Mouse (Mus musculus) heart, embryonic 15.5 days (tissue): ENCODE data around the gene Emx1. TPM values are rescaled to one million over a fixed set of nuclear protein-coding genes. Genes with fewer than 3 reads are reported as not detected.

ENCODE experiments used
- ATAC-seq: fragments of 200-750 bp; cut with Nextera tagmentation; replicated peaks from 2 replicates; pipeline ENCODE4 v1.8.0; 2017; ENCODE audit warnings: low read depth, moderate TSS enrichment; ENCODE audit not compliant: insufficient number of reproducible peaks, insufficient read depth, low FRiP score
- H3K27ac ChIP-seq: fragments of 300-500 bp; sonication (generic); 2 replicates; pipeline ENCODE4 v1.5.1; 2015; ENCODE audit warnings: mild to moderate bottlenecking, inconsistent platforms
- H3K27me3 ChIP-seq: fragments of 300-500 bp; sonication (generic); 2 replicates; pipeline ENCODE4 v1.6.1; 2015; ENCODE audit warnings: inconsistent platforms
- H3K36me3 ChIP-seq: fragments of 300-500 bp; sonication (generic); 2 replicates; pipeline ENCODE4 v1.6.1; 2015; ENCODE audit warnings: mild to moderate bottlenecking, inconsistent platforms
- H3K4me1 ChIP-seq: fragments of 300-500 bp; sonication (generic); replicated peaks from 2 replicates; pipeline ENCODE4 v1.6.1; 2015; ENCODE audit warnings: inconsistent platforms
- H3K4me2 ChIP-seq: fragments of 300-500 bp; sonication (generic); 2 replicates; pipeline ENCODE4 v1.6.1; 2015; ENCODE audit warnings: inconsistent platforms, mild to moderate bottlenecking, moderate library complexity
- H3K4me3 ChIP-seq: fragments of 300-500 bp; sonication (generic); 2 replicates; pipeline ENCODE4 v1.5.1; 2015; ENCODE audit warnings: mild to moderate bottlenecking, inconsistent platforms
- H3K9ac ChIP-seq: fragments of 300-500 bp; sonication (generic); 2 replicates; pipeline ENCODE4 v1.6.1; 2015; ENCODE audit warnings: mild to moderate bottlenecking, inconsistent platforms
- H3K9me3 ChIP-seq: fragments of 300-500 bp; sonication (generic); replicated peaks from 2 replicates; pipeline ENCODE4 v1.6.1; 2016; ENCODE audit warnings: inconsistent platforms
- WGBS: fragments of 180-500 bp; shearing (Covaris S2); methylation state at CpG from one replicate; pipeline ENCODE4 v1.1.7; 2015; ENCODE audit warnings: mixed read lengths; 5-methylcytosine and 5-hydroxymethylcytosine counted together
- polyA plus RNA-seq: library from polyadenylated mRNA; unstranded; fragments of >200 nt; fragmentation: Nextera tagmentation; extraction: Ambion mirVana; gene quantifications from 2 replicates; pipeline ENCODE4 v1.2.1, GENCODE M21; 2015

Emx1 gene
- polyA plus RNA-seq, 1 experiment from 2014 or later = not detected

DNA sequence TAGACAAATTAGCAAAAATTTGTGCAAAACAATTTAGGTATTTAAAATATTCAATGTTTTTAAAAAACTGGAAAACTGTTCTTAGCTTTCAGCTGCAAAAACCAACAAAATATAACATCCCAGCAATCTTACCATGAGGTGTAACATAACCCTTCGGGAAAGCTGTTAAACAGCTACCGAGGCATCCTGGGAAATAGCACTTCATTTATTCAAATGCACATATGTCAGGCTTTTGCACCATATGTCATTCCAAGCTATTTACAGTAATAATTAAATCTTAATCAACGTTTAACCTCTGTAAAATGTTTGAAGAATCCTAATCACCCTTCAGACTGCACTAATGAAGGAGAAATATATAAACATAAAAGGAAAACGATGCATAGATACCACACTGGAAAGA, 31.0 kb downstream of the Emx1 start:
- Histone ChIP-seq H3K9ac (no peak overlapping the region), H3K36me3 (no peaks in the 10 kb centered on the region), H3K9me3 (no peaks in the 10 kb centered on the region), H3K4me2 (no peak overlapping the region), H3K4me1 (no peaks in the 10 kb centered on the region), H3K27me3 (no peaks in the 10 kb centered on the region), H3K4me3 (no peak overlapping the region), H3K27ac (no peak overlapping the region)
- ATAC-seq = no peak
- WGBS = 77% methylated on average over 4 of the region's 4 CpGs

DNA sequence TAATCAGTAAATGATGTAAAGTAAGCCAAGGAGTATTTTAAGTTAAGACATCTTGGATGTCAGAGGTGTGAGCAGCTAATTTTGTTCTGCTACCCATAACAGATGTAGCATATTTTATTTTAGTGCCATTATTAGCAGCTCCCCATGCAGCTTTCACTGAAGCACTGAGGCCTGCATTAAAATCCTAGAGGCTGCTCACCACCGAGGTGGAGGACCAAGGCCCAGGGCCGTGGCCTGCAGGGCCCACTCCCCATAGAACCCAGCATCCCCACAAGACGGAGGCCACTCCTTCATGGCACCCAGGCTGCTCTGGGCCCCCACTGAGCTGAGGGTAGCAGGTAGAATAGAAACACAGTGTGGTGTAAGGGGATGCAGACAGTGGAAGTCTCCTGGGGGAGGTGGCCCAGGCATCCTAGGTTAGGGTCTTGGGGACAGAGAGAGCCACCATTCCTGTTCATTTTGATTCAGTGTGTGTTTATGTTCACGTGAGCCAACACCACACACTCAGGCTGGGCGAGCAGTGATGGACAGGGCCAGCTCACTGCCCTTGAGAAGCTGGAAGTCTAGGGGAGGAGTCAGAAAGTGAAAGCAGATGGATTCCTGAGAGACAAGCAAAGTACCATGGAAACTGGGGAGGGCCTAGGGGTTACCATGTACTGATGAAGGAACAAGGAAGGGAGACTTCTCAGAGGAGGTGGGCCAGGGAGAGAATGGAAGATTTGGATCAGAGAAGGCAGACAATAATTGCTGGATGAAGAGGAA, 31.6 kb downstream of the Emx1 start:
- H3K4me3 ChIP-seq = no peak overlapping the region
- WGBS = 55% methylated on average over 5 of the region's 5 CpGs
- ATAC-seq = no peak
- no peaks in the 10 kb centered on the region for H3K9me3 ChIP-seq
- no peaks in the 10 kb centered on the region for H3K36me3 ChIP-seq
- H3K9ac ChIP-seq = no peak overlapping the region
- H3K27ac ChIP-seq = no peak overlapping the region
- H3K27me3 ChIP-seq = no peaks in the 10 kb centered on the region; the same call in 1 of the 2 replicates
- H3K4me2 ChIP-seq = no peak overlapping the region
- H3K4me1 ChIP-seq = no peaks in the 10 kb centered on the region

DNA sequence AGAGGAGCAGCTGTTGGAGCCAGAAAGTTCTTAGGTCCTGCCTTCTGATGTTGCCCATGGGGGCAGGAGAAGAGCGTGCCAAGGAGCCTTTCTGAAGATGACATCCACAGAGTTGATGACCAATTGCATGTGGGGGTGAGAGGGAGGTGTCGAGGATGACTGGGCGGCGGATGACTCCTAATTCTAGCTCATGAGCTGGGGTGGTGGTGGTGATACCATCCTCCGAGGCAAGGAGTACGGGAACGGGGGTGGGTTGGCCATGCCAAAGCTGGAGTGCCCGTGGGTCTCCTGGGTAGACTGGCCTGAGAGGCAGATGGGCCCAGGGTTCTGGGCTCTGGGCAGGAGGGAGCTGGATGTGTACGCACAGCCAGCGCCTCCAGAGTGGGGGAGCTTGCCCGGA, 32.5 kb downstream of the Emx1 start:
- no peaks in the 10 kb centered on the region; the same call in 1 of the 2 replicates for H3K27me3 ChIP-seq
- H3K27ac ChIP-seq = no peak overlapping the region
- no peak overlapping the region for H3K9ac ChIP-seq
- no peak for ATAC-seq
- H3K4me3 ChIP-seq = no peak overlapping the region
- H3K4me2 ChIP-seq = no peak overlapping the region
- H3K9me3 ChIP-seq = no peaks in the 10 kb centered on the region
- no peaks in the 10 kb centered on the region for H3K36me3 ChIP-seq
- H3K4me1 ChIP-seq = no peaks in the 10 kb centered on the region
- 89% methylated on average over 11 of the region's 11 CpGs for WGBS

DNA sequence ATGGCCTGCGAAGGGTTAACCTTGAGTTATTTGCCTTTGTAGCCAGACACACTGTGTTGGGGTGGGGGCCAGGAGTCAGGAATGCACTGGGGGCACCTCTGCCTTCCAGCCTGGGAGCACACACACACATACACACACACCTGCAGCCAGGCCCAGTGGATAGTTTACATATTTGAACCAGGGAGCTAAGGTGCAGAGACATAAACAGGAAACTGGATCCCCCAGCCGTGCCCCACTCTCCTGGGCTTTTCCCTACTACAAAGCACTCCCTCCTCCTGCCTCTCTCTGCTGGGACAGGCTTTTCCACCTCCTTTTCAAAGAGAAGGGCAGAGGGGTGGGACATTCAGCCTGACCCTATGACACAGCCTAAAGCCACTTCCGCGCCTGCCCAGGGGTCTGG, 33.7 kb downstream of the Emx1 start:
- Histone ChIP-seq H3K4me3 (no peak overlapping the region), H3K9ac (no peak overlapping the region), H3K27me3 (no peaks in the 10 kb centered on the region; the same call in 1 of the 2 replicates), H3K36me3 (no peaks in the 10 kb centered on the region), H3K9me3 (no peaks in the 10 kb centered on the region), H3K27ac (no peak overlapping the region), H3K4me1 (no peaks in the 10 kb centered on the region), H3K4me2 (no peak overlapping the region)
- 66% methylated on average over 4 of the region's 4 CpGs for WGBS
- ATAC-seq = no peak

DNA sequence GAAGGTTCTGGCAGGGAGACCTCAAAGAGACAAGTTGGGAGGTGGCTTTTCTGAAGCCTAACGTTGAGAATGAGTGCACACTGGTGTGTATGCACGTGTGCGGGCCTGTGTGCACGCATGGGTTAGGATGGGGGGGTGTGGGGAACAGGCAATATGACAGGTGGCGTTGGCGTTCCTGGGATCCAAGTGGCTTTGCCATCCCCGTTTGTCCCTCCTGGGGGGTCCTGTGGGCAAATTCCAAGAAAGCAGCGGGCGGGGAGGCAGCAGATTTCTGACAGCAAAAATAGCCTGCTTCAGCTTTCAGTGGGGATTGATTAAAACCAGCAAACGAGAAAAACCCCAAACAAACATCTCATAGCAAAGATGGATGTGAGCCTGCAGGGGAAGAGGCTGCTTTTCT, 35.3 kb downstream of the Emx1 start:
- H3K4me3 ChIP-seq = no peak overlapping the region

DNA sequence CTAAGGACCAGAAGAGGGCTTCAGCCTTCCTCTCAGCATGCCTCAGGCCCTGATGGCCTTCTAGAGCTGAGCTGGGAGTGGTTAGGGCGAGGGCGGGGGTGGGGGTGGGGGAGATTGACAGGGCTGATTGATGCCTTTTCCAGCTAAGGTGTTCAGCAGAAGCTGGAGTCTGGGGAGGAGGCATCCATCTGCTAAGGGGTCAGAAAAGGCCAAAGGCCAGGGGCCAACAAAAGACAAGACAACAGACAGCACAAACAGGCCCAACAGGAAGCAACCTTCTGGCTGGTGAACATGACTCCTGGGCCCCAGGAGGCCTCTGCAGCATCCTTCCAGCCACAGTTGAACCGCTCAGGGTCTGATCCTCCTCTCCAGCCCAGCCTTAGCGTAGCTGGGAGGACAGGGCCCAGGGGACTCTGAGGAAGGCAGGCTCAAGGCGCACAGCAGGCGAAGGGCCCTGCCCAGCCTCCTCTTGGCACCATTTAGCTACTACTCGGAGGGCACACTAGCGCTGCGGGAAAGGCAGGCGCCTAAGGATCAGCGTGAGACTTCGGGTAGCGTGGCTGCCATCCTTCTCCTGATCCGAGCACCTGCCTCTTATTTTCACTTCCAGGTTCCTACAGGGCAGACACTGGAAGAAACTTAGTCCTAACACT, 36.4 kb downstream of the Emx1 start:
- Histone ChIP-seq H3K27me3 (no peaks in the 10 kb centered on the region; the same call in 1 of the 2 replicates), H3K4me2 (no peak overlapping the region), H3K27ac (no peak overlapping the region), H3K9me3 (no peaks in the 10 kb centered on the region), H3K36me3 (no peaks in the 10 kb centered on the region), H3K9ac (no peak overlapping the region), H3K4me3 (no peak overlapping the region), H3K4me1 (no peaks in the 10 kb centered on the region)
- 66% methylated on average over 14 of the region's 14 CpGs for WGBS
- no peak for ATAC-seq

More for the DNA sequence above, 35.3 kb downstream of the Emx1 start:
- ATAC-seq = no peak
- 73% methylated on average over 10 of the region's 10 CpGs for WGBS
- Histone ChIP-seq H3K9me3 (no peaks in the 10 kb centered on the region), H3K36me3 (no peaks in the 10 kb centered on the region), H3K9ac (no peak overlapping the region), H3K27me3 (no peaks in the 10 kb centered on the region; the same call in 1 of the 2 replicates), H3K27ac (no peak overlapping the region), H3K4me2 (no peak overlapping the region), H3K4me1 (no peaks in the 10 kb centered on the region)

DNA sequence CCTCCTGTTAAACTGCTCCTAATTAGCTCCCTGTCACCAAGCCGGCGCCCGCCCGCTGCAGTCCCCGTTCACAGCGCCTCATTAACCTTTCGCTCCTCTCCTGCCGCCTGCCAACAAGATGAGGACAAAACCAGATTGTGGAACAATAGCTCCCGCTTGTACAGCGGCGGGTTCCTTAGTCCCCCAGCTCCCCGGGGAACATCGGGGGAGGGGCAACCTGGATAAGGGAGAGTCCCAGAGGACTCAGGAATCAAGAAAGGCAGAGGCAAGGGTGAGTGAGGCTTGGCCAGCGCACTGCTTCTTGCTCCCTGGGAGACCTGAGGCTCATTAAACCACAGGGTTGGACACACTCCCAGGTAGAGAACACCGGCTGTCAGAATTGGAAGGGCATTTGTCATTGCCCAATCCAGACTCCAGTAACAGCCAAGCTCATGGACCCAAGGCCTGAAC, 37.2 kb downstream of the Emx1 start:
- Histone ChIP-seq H3K9ac (no peak overlapping the region), H3K4me1 (no peaks in the 10 kb centered on the region), H3K27ac (no peak overlapping the region), H3K4me2 (no peak overlapping the region), H3K4me3 (no peak overlapping the region), H3K9me3 (no peaks in the 10 kb centered on the region), H3K36me3 (no peaks in the 10 kb centered on the region), H3K27me3 (no peaks in the 10 kb centered on the region; the same call in 1 of the 2 replicates)
- no peak for ATAC-seq
- 59% methylated on average over 15 of the region's 15 CpGs for WGBS

DNA sequence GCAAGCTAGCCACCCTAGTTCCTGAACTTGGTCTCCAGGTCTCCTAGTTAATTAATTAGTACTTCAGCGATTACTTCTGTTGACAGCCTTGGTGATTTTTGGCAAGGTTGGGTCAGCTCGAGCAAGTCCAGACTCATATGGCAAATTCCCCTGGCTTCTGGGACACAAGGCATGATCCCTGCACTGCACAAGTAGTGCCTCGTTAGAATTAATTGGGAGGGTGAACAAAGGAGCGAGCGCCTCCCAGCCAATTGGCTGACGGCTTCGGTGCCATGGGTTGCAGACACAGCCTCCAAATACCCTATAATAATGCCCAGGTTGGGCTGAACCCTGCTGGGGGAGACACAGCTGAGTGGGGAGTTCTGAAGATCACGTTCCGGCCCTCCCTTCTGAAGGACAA, 39.3 kb downstream of the Emx1 start:
- 84% methylated on average over 9 of the region's 9 CpGs for WGBS
- ATAC-seq = no peak
- Histone ChIP-seq H3K4me3 (no peak overlapping the region), H3K27me3 (no peaks in the 10 kb centered on the region; the same call in 1 of the 2 replicates), H3K27ac (no peak overlapping the region), H3K4me2 (no peak overlapping the region), H3K9ac (no peak overlapping the region), H3K9me3 (no peaks in the 10 kb centered on the region), H3K4me1 (no peaks in the 10 kb centered on the region), H3K36me3 (no peaks in the 10 kb centered on the region)

DNA sequence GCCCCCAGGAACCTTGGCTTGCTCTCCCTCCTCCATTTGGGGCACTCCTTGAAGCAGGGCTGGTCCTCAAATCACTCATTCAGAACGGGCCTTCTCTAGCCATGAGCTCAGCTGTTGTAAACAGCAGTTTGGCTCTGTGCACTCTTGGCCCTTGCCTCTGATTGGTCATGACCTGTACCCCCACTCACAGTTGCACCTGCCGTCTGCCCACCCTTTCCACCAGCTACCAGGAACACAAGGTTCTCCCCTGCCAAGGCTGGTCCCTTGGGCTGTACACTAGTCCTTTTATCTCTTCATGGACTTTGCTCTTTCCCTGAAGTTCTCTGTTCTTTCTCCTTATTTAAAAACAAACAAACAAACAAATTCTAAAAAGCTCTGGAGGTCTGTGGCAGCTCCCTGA, 40.3 kb downstream of the Emx1 start:
- ATAC-seq = no peak
- no peaks in the 10 kb centered on the region for H3K9me3 ChIP-seq
- H3K4me2 ChIP-seq = no peak overlapping the region
- no peak overlapping the region for H3K27ac ChIP-seq
- WGBS = 65% methylated on average over 2 of the region's 2 CpGs
- H3K9ac ChIP-seq = no peak overlapping the region
- H3K27me3 ChIP-seq = no peaks in the 10 kb centered on the region; the same call in 1 of the 2 replicates
- no peaks in the 10 kb centered on the region for H3K36me3 ChIP-seq
- no peaks in the 10 kb centered on the region; the same call in 1 of the 2 replicates for H3K4me1 ChIP-seq
- H3K4me3 ChIP-seq = no peak overlapping the region

DNA sequence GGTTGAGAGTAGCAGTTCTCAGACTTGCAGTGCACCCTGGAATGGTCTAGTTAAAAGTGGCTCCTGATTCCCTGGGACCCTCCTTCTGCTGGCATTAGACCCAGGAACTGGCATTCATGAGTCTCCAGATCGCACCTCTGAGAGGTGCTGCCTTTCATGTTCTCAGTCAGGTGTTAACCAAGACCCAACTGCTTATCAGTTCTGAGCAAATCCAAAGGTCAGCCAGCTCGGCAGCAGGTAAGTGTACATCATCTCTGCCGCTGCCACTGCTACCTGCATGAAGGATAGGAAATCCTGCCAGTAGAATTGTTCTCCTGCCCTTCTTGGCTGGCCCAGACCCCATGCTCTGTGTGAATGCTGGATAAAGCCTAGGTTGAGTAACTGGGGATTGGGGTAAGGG, 43.5 kb downstream of the Emx1 start:
- 68% methylated on average over 3 of the region's 3 CpGs for WGBS
- ATAC-seq = no peak
- Histone ChIP-seq H3K9ac (no peak overlapping the region), H3K27me3 (no peaks in the 10 kb centered on the region), H3K4me1 (no peaks in the 10 kb centered on the region; the same call in 1 of the 2 replicates), H3K27ac (no peak overlapping the region), H3K4me3 (no peak overlapping the region), H3K4me2 (no peak overlapping the region), H3K9me3 (no peaks in the 10 kb centered on the region), H3K36me3 (no peaks in the 10 kb centered on the region)

DNA sequence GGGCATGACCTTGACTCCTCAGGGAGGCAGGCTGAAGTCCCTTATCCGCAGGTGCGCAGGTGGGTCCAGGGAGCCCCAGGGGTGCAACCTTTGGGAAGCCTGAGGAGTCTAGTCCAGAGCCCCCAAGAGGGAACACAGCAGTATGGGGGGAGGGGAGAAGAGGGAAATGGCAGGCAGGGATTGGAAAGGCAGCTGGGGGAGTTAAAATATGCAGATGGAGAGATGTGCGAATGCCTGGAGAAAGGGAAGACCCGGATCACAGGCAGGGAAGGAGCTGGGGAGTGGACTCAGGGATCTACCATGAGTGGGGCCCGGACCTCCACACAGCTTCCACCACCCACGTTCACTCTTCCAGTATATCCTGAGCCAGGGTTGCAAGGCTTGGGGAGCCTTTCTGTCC, 44.2 kb downstream of the Emx1 start:
- ATAC-seq = no peak
- no peaks in the 10 kb centered on the region for H3K27me3 ChIP-seq
- WGBS = 39% methylated on average over 6 of the region's 6 CpGs

More for the DNA sequence above, 44.2 kb downstream of the Emx1 start:
- Histone ChIP-seq H3K9me3 (no peaks in the 10 kb centered on the region), H3K4me2 (no peak overlapping the region), H3K4me3 (no peak overlapping the region), H3K27ac (no peak overlapping the region), H3K36me3 (no peaks in the 10 kb centered on the region), H3K9ac (no peak overlapping the region), H3K4me1 (no peaks in the 10 kb centered on the region; the same call in 1 of the 2 replicates)
